Mouse (Mus musculus) CD8-positive naive resting alpha-beta T cell, adult 57 days (primary cell): ENCODE results near the gene Rcvrn. TPM values are rescaled to one million over a fixed set of nuclear protein-coding genes. Genes with fewer than 3 reads are reported as not detected.

Experiments
- total RNA-seq: library from RNA; stranded (reverse); gene quantifications from one replicate; pipeline ENCODE4 v1.2.4, GENCODE M21; 2023

Rcvrn gene
- total RNA-seq: not detected

DNA sequence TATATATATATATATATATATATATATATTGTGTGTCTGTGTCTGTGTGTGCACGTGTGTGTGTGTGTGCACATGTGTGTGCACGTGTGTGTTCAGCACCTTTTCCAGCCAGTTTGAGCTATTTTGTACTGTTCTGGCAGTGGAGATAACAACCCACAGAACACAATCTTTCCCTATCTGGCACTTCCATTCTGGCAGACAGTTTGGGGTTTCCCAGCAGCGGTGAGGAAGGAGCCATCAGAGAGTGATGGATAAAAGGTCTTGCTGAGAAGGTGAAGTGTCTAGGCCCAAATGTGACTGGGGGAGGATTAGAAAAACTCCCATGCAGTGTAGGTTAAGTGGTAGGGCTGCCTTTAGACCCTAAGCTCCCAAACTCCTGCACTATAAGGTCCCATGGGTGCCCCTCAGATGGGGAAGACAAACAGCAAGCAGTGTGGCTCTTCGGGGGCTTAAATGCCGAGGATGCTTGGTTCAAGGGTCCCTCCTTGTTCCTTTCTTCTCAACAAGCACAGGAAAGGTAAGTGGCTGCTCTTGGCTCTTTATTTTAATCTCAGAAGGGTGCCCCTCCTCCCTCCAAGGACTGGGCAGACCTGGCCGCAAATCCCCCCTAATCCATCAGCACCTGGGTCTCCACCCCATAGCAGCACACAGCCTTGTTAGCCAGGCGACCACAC is at the start of gene Rcvrn:
Rcvrn (plus strand) TSS at position 624 of the 674 bp plus-strand sequence.

Other genes with a start within 250 kb of the Rcvrn start
- gene Gas7, start 239.9 kb upstream of the Rcvrn start, total RNA-seq: 1.2 TPM
- gene Glp2r, start 75.8 kb downstream of the Rcvrn start, total RNA-seq: not detected
- not detected for gene Gsg1l2, start 79.3 kb downstream of the Rcvrn start, total RNA-seq
- not detected for gene Dhrs7c, start 102.9 kb downstream of the Rcvrn start, total RNA-seq
- gene Usp43, start 226.8 kb downstream of the Rcvrn start, total RNA-seq: not detected